Mouse (Mus musculus) liver, embryonic 14 days (tissue): Measurements from ENCODE around the gene Jak1. TPM values are rescaled to one million over a fixed set of nuclear protein-coding genes. Genes with fewer than 3 reads are reported as not detected.

ENCODE experiments used
- polyA plus RNA-seq: library from polyadenylated mRNA; depleted of rRNA; stranded (reverse); fragments of >200 nt; gene quantifications from 2 replicates; pipeline ENCODE4 v1.2.3, GENCODE M21; 2012; rRNA removed

Gene Jak1
- 19.5 and 21.9 TPM in 2 replicates for polyA plus RNA-seq

DNA sequence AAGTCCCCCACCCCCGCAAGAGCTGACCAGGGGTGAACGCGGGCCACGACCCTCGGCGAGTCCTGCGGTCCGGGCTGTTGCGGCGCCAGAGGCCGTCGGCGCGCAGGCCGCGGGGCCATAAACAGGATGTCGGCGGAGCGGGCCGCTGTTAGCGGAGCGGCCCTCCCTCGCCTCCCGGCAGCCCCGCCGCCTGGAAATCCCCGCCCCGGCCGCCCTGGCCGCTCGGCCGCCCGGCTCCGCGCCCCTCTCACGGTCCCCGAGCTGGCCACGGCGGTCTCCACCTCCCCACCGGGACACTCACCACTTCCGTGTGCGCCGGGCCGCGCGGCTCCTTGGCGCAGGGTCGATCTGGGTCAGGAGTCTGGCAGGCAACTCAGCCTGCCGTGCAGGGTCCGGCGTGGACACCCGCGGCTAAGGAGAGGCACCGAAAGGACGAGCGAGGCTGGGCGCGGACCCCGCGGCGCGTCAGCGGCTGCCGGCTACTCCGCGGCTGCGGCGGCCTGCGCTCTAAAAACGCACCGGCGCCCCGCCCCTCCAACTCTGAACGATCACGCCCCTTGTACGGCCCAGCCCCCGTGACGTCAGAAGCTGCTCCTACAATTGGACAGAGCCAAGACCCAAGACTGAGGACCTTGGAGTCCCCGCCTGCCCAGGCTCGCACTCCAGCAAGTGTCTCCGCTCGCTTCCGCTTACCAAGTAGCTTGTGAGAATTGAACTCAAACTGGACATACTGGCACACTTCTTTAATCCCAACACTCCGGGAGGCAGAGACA is at the start of gene Jak1:
Jak1 (minus strand) TSS at position 542 of the 773 bp plus-strand sequence.

Other genes starting within 250 kb of the Jak1 start
- gene Gm10577, start 244.6 kb downstream of the Jak1 start, polyA plus RNA-seq, result not detected in 2 replicates
- 0.46 TPM in 2 replicates for gene Raver2, start 196.3 kb downstream of the Jak1 start, polyA plus RNA-seq
- gene Ak4, start 154.0 kb upstream of the Jak1 start, polyA plus RNA-seq, result 5.7 and 7.4 TPM in 2 replicates
- 0.11 and 0.16 TPM in 2 replicates for gene Dnajc6, start 231.4 kb upstream of the Jak1 start, polyA plus RNA-seq